Mouse (Mus musculus): ENCODE results near the gene Eef1b2. TPM values are rescaled to one million over a fixed set of nuclear protein-coding genes. Genes with fewer than 3 reads are reported as not detected.
"Not testable (repeated sequence)": the region's sequence is repeated elsewhere in the genome, so short reads cannot be mapped to it uniquely, and the experiment has no call there.

The Eef1b2 gene
- polyA plus RNA-seq (2014; fragmentation: Nextera tagmentation; extraction: Ambion mirVana): 465 and 509 TPM in 2 replicates

DNA sequence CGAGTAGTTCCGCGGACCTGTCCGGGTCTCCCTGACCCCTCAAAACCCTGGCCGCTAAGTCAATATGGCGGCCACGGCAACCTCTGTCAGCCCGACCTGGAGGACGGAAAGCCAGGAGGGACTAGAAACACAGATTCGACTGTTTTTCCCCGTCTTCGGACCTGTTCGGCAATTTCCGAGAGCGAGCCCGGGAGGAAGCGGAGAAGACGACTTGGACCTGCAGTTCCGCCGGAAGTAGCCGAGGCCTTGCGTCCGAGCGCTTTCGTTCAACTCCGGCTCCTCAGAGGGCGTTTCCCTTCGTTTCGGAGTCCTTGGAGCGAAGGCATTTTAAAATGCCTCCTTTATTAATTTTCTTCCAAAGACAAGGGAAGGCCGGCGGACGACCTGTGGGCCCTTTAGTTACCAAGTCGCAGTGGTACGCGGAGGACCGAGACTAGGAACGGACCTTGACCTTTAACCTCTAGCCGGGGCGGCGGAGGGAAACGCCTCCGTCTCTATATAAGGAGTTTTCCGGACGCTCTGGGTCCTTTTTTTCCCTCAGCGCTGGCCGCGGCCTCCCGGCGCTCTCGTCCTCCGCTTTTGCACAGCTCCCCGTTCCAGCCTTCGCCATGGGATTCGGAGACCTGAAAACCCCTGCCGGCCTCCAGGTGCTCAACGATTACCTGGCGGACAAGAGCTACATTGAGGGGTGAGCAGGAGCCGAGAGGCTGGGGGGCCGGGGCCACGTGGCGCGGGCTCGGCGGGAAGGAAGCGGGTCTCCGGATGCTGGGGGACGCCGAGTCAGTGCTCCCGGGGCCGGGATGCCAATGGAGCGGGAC is at the start of gene Eef1b2, which contains the start of gene Ndufs1:
TSS of gene Eef1b2 (plus strand) at position 222 of the 818 bp plus-strand sequence.
TSS of gene Ndufs1 (minus strand) at position 230 of the 818 bp plus-strand sequence.
- DNase-seq (ENCODE audit: low spot score, missing footprints) (peak; percentile 99), ATAC-seq (ENCODE audit: low FRiP score) (peak; percentile 88)
- peak within 1 kb of the TSS; percentile 38 for H3K27ac ChIP-seq (ENCODE audit: low read depth, low read length)
- peak within 1 kb of the TSS; percentile 94 for H3K9ac ChIP-seq (ENCODE audit: low read length)
- no peaks in the 10 kb centered on the region for H3K27me3 ChIP-seq (ENCODE audit: control insufficient read depth, insufficient read depth, low read length)
- H3K4me3 ChIP-seq (ENCODE audit: low read depth, low read length): peak within 1 kb of the TSS; percentile 90
- H3K4me2 ChIP-seq: peak within 1 kb of the TSS; percentile 84
- no peaks in the 10 kb centered on the region for H3K9me3 ChIP-seq (ENCODE audit: control insufficient read depth, low read length)
- peaks cover 17% of the 10 kb centered on the region for H3K4me1 ChIP-seq (ENCODE audit: control insufficient read depth, insufficient read depth, low read length)
- under 1% methylated on average over 72 of the region's 72 CpGs for WGBS
- H3K36me3 ChIP-seq (ENCODE audit: control insufficient read depth, insufficient read depth, low read length): peaks cover 3% of the 10 kb centered on the region; the same call in 1 of the 2 replicates

DNA sequence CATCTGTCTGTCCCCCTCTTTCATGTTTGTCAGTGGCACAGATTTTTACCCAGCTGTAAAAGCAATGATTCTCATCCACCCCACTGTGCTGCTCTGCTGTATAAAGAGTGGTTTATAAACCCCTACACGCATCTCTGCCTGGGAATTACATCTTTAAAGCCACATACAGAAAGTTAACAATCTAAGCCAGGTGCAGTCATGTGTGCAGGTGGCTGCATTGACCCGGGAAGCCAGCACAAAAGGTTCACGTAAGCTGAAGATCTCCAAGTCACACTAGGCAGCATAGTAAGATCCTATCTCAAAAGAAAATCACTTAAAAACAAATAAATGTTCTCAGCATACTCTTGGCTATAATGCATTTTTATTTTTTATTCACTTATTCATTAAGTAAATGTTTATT is 47.4 kb upstream of the Eef1b2 start:
- H3K27ac ChIP-seq (ENCODE audit: low read depth, low read length): no peak overlapping the region
- H3K4me1 ChIP-seq (ENCODE audit: control insufficient read depth, insufficient read depth, low read length): 0 out of 2 replicates have a peak, but pooled peaks cover 2% of the 10 kb centered on the region
- no peak overlapping the region for H3K9ac ChIP-seq (ENCODE audit: low read length)
- DNase-seq (ENCODE audit: low spot score, missing footprints) (no peak), ATAC-seq (ENCODE audit: low FRiP score) (no peak)
- H3K4me3 ChIP-seq (ENCODE audit: low read depth, low read length): no peak overlapping the region
- no peaks in the 10 kb centered on the region for H3K9me3 ChIP-seq (ENCODE audit: control insufficient read depth, low read length)
- 27% methylated on average over 3 of the region's 3 CpGs for WGBS
- peak overlapping the region; percentile 26; the same call in 1 of the 2 replicates for H3K4me2 ChIP-seq
- H3K36me3 ChIP-seq (ENCODE audit: control insufficient read depth, insufficient read depth, low read length): peaks cover 3% of the 10 kb centered on the region; the same call in 1 of the 2 replicates
- H3K27me3 ChIP-seq (ENCODE audit: control insufficient read depth, insufficient read depth, low read length): no peaks in the 10 kb centered on the region

DNA sequence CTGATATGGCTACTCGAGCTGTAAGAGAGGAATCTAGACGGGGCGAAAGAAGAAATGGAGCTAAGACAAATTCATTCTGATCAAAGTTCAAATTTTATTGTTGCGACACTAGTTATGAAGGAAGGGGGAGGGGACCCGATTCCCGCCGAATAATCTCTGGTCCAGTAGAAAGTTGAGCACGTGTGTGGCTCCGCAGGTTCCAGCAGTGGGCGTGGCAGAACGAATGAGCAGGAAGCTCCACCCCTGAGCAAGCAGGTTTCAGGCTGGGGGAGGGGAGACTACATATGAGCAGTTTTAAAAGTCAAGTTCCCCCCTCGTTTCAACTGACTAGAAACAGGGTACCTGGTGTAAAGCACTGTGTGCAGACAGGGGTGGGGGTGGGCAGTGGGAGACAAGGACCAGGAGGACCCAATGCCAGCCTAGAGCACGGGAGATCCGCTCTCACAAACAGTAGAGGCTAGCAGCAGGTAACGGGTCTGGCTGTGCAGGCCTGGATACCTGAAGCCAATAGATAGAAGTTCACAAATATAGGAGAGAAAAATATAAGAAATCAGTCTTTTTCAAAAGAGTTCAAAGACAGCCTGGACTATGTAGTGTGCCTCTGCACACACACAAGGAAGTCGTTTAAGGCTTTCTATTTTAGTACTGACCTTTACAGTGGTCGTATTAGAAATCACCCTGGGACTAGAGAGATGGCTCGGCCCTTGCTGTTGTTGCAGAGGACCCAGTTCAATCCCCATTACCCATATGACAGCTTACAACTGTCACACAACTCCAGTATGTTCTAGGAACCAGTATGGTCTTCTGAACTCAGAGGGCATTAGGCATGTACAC is 46.6 kb upstream of the Eef1b2 start:
- DNase-seq (ENCODE audit: low spot score, missing footprints): no peak

DNA sequence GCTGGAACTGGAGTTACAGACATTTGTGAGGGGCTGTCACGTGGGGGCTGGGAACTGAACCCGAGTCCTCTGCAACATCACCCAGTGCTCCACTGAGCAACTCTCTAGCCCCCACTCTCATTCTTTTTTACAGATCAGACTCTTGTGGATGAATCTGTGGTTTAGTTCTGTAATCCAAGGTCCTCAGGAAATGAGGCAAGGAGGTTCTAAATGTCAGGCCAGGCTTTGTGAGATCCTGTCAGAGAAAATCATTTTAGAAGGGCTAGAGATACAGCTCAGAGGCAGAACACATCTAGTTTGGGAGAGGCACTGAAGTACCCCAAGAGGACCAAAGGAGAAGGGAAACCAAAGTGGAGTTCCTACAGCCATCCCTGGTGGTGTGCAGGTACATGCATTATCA is 45.7 kb upstream of the Eef1b2 start:
- Histone ChIP-seq H3K4me1 (ENCODE audit: control insufficient read depth, insufficient read depth, low read length) (0 out of 2 replicates have a peak, but pooled peaks cover 2% of the 10 kb centered on the region), H3K36me3 (ENCODE audit: control insufficient read depth, insufficient read depth, low read length) (peaks cover 3% of the 10 kb centered on the region; the same call in 1 of the 2 replicates), H3K4me2 (no peak overlapping the region), H3K4me3 (ENCODE audit: low read depth, low read length) (no peak overlapping the region), H3K27ac (ENCODE audit: low read depth, low read length) (no peak overlapping the region), H3K27me3 (ENCODE audit: control insufficient read depth, insufficient read depth, low read length) (no peaks in the 10 kb centered on the region), H3K9me3 (ENCODE audit: control insufficient read depth, low read length) (no peaks in the 10 kb centered on the region), H3K9ac (ENCODE audit: low read length) (no peak overlapping the region)
- no peak for DNase-seq (ENCODE audit: low spot score, missing footprints)
- ATAC-seq (ENCODE audit: low FRiP score): no peak
- WGBS: 85% methylated on average over 2 of the region's 2 CpGs

More for the DNA sequence above, 46.6 kb upstream of the Eef1b2 start:
- WGBS: 27% methylated on average over 18 of the region's 18 CpGs
- Histone ChIP-seq H3K4me1 (ENCODE audit: control insufficient read depth, insufficient read depth, low read length) (0 out of 2 replicates have a peak, but pooled peaks cover 2% of the 10 kb centered on the region), H3K27ac (ENCODE audit: low read depth, low read length) (no peak overlapping the region), H3K9me3 (ENCODE audit: control insufficient read depth, low read length) (no peaks in the 10 kb centered on the region), H3K4me2 (peak overlapping the region; percentile 26; the same call in 1 of the 2 replicates), H3K27me3 (ENCODE audit: control insufficient read depth, insufficient read depth, low read length) (no peaks in the 10 kb centered on the region), H3K36me3 (ENCODE audit: control insufficient read depth, insufficient read depth, low read length) (peaks cover 3% of the 10 kb centered on the region; the same call in 1 of the 2 replicates), H3K9ac (ENCODE audit: low read length) (no peak overlapping the region), H3K4me3 (ENCODE audit: low read depth, low read length) (peak overlapping the region; percentile 9; the same call in 1 of the 2 replicates)
- ATAC-seq (ENCODE audit: low FRiP score): peak; percentile 59; the same call in 1 of the 2 replicates

DNA sequence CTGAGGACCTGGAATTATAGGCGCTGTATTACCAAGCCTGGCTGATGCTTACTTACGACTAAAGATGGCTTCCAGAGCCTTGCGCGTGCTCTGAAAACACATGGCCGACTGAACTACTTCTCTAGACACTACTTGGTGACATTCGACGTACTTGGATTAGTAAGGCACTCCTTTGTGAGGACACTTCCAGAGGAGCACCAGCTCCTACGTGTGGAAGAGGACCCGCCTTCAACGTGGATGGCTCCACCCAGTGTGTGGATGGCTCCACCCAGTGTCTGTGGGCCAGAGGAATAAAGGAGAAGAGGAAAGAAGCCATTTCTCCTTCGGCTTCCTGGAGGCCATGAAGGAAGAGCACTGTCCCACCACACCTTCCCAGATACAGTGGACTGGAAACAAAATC is 44.9 kb upstream of the Eef1b2 start:
- Histone ChIP-seq H3K9ac (ENCODE audit: low read length) (no peak overlapping the region), H3K27me3 (ENCODE audit: control insufficient read depth, insufficient read depth, low read length) (no peaks in the 10 kb centered on the region), H3K27ac (ENCODE audit: low read depth, low read length) (no peak overlapping the region), H3K4me1 (ENCODE audit: control insufficient read depth, insufficient read depth, low read length) (0 out of 2 replicates have a peak, but pooled peaks cover 2% of the 10 kb centered on the region), H3K4me3 (ENCODE audit: low read depth, low read length) (no peak overlapping the region), H3K36me3 (ENCODE audit: control insufficient read depth, insufficient read depth, low read length) (peaks cover 3% of the 10 kb centered on the region; the same call in 1 of the 2 replicates), H3K4me2 (no peak overlapping the region), H3K9me3 (ENCODE audit: control insufficient read depth, low read length) (no peaks in the 10 kb centered on the region)
- 91% methylated on average over 11 of the region's 11 CpGs for WGBS
- no peak for DNase-seq (ENCODE audit: low spot score, missing footprints)
- ATAC-seq (ENCODE audit: low FRiP score): no peak

DNA sequence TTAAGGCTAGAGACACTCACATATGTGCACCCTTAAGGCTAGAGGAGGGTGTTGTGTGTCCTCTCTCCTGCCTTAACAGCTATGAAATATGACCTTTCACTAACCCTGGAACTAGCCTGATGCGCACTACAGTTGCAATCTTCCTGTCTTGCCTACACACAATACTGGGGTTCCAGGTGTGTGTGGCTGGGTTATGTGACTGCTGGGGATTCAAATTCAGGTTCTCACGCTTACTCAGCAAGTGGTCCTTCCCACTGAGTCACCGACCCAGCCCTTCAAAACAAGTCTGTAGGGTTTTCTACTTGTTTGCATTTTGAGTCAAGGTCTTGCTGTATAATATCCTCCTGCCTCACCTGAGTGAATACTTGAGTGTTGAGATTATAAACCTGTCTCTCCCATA is 42.1 kb upstream of the Eef1b2 start:
- ATAC-seq (ENCODE audit: low FRiP score): no peak
- no peak for DNase-seq (ENCODE audit: low spot score, missing footprints)
- Histone ChIP-seq H3K36me3 (ENCODE audit: control insufficient read depth, insufficient read depth, low read length) (no peaks in the 10 kb centered on the region; the same call in 1 of the 2 replicates), H3K4me2 (no peak overlapping the region), H3K4me1 (ENCODE audit: control insufficient read depth, insufficient read depth, low read length) (no peaks in the 10 kb centered on the region), H3K4me3 (ENCODE audit: low read depth, low read length) (no peak overlapping the region), H3K9ac (ENCODE audit: low read length) (no peak overlapping the region), H3K9me3 (ENCODE audit: control insufficient read depth, low read length) (no peaks in the 10 kb centered on the region), H3K27me3 (ENCODE audit: control insufficient read depth, insufficient read depth, low read length) (no peaks in the 10 kb centered on the region), H3K27ac (ENCODE audit: low read depth, low read length) (no peak overlapping the region)
- 87% methylated on average over 3 of the region's 3 CpGs for WGBS

DNA sequence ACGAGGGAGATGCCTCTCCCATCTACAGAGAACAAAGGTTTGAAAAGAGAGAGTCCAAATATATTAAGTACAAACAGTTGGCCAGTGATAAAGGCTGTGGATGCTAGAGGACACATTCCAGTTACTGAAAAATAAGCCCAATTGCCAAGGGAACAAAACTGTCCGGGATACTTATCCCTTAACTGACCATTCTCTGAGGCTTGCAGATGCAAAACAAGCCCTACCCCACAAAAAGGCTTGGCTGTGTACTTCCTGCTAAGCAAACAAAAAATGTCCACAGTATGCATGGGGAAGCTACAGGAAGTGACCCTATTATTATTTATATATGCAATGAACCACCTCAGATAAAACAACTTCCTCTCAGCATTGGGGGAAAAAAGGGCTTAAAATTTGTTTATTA is 38.7 kb upstream of the Eef1b2 start:
- Histone ChIP-seq H3K4me1 (ENCODE audit: control insufficient read depth, insufficient read depth, low read length) (no peaks in the 10 kb centered on the region), H3K27me3 (ENCODE audit: control insufficient read depth, insufficient read depth, low read length) (no peaks in the 10 kb centered on the region), H3K4me2 (no peak overlapping the region), H3K9ac (ENCODE audit: low read length) (no peak overlapping the region), H3K27ac (ENCODE audit: low read depth, low read length) (no peak overlapping the region), H3K36me3 (ENCODE audit: control insufficient read depth, insufficient read depth, low read length) (peaks cover 3% of the 10 kb centered on the region), H3K4me3 (ENCODE audit: low read depth, low read length) (no peak overlapping the region), H3K9me3 (ENCODE audit: control insufficient read depth, low read length) (no peaks in the 10 kb centered on the region)
- ATAC-seq (ENCODE audit: low FRiP score) (no peak), DNase-seq (ENCODE audit: low spot score, missing footprints) (no peak)
- 85% methylated on average over 2 of the region's 2 CpGs for WGBS

DNA sequence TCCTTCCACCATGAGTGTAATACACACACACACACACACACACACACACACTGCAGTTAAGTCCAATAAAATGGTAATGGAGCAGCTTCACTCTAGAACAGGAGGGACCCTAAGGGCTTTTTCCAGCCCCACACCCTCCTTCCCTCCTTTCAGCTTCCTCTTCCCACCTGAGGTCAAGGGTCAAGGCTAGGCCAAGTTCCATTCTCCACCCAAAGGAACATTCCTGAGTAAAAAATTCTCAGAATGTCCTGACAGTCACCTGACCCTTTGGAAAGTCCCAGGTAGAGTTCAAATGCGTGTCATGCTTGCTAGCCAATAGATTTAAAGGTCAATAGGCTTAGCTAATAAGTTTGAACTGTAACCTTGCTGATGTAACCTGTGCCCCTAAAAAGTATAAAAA is 38.0 kb upstream of the Eef1b2 start:
- not testable (repeated sequence) for H3K27me3 ChIP-seq (ENCODE audit: control insufficient read depth, insufficient read depth, low read length); H3K36me3 ChIP-seq (ENCODE audit: control insufficient read depth, insufficient read depth, low read length); H3K27ac ChIP-seq (ENCODE audit: low read depth, low read length); H3K9ac ChIP-seq (ENCODE audit: low read length); H3K4me1 ChIP-seq (ENCODE audit: control insufficient read depth, insufficient read depth, low read length); H3K4me2 ChIP-seq; H3K4me3 ChIP-seq (ENCODE audit: low read depth, low read length); DNase-seq (ENCODE audit: low spot score, missing footprints); H3K9me3 ChIP-seq (ENCODE audit: control insufficient read depth, low read length); ATAC-seq (ENCODE audit: low FRiP score)
- 88% methylated on average over 1 of the region's 1 CpGs for WGBS

Data from midbrain, embryonic 11.5 days (tissue).